Mouse (Mus musculus): ENCODE results near the gene Atp13a5. TPM values are rescaled to one million over a fixed set of nuclear protein-coding genes. Genes with fewer than 3 reads are reported as not detected.

Gene Atp13a5
- polyA plus RNA-seq, 1 experiment from 2014 or later, result 4.4 TPM

- H3K9me3 ChIP-seq (ENCODE audit: control insufficient read depth, low read length), result no peaks in the 10 kb centered on the region
- no peak overlapping the region for H3K27ac ChIP-seq (ENCODE audit: low read depth, low read length)
- 65% methylated on average over 5 of the region's 5 CpGs for WGBS
- H3K4me2 ChIP-seq (ENCODE audit: low read length), result no peak overlapping the region
- no peaks in the 10 kb centered on the region for H3K36me3 ChIP-seq (ENCODE audit: control insufficient read depth, insufficient read depth, low read length)
- no peaks in the 10 kb centered on the region for H3K27me3 ChIP-seq (replicated peaks; ENCODE audit: control insufficient read depth, insufficient read depth, low read length)
- peaks cover 5% of the 10 kb centered on the region; the same call in 1 of the 2 replicates for H3K4me1 ChIP-seq (ENCODE audit: control insufficient read depth, insufficient read depth, low read depth, low read length)
- no peak overlapping the region for H3K4me3 ChIP-seq (ENCODE audit: low read length)
- ATAC-seq, result peak; percentile 83
- no peak overlapping the region for H3K9ac ChIP-seq (ENCODE audit: low read depth, low read length)
Observed at GRCm38 (mm10) chr16:29216395-29217295, 161.9 kb downstream of the Atp13a5 start.

GRCm38 (mm10) chr16:29209605-29210411 is 168.7 kb downstream of the Atp13a5 start, which contains the start of gene Hrasls:
Hrasls (plus strand) TSS chr16:29209695.
- ATAC-seq, result peak; percentile 68
- H3K27ac ChIP-seq (ENCODE audit: low read depth, low read length), result peak within 1 kb of the TSS; percentile 39; the same call in 1 of the 2 replicates
- WGBS, result 2% methylated on average over 39 of the region's 39 CpGs
- H3K4me3 ChIP-seq (ENCODE audit: low read length), result peak within 1 kb of the TSS; percentile 57
- peak within 1 kb of the TSS; percentile 81 for H3K9ac ChIP-seq (ENCODE audit: low read depth, low read length)
- no peaks in the 10 kb centered on the region for H3K9me3 ChIP-seq (ENCODE audit: control insufficient read depth, low read length)
- no peaks in the 10 kb centered on the region for H3K36me3 ChIP-seq (ENCODE audit: control insufficient read depth, insufficient read depth, low read length)
- H3K4me1 ChIP-seq (ENCODE audit: control insufficient read depth, insufficient read depth, low read depth, low read length), result peaks cover 17% of the 10 kb centered on the region
- no peaks in the 10 kb centered on the region for H3K27me3 ChIP-seq (replicated peaks; ENCODE audit: control insufficient read depth, insufficient read depth, low read length)
- H3K4me2 ChIP-seq (ENCODE audit: low read length), result peak within 1 kb of the TSS; percentile 98

GRCm38 (mm10) chr16:29208841-29209240 is 169.7 kb downstream of the Atp13a5 start:
- Histone ChIP-seq H3K4me1 (ENCODE audit: control insufficient read depth, insufficient read depth, low read depth, low read length) (peaks cover 20% of the 10 kb centered on the region), H3K27ac (ENCODE audit: low read depth, low read length) (no peak overlapping the region), H3K27me3 (replicated peaks; ENCODE audit: control insufficient read depth, insufficient read depth, low read length) (no peaks in the 10 kb centered on the region), H3K9me3 (ENCODE audit: control insufficient read depth, low read length) (no peaks in the 10 kb centered on the region), H3K4me3 (ENCODE audit: low read length) (no peak overlapping the region), H3K4me2 (ENCODE audit: low read length) (no peak overlapping the region), H3K9ac (ENCODE audit: low read depth, low read length) (no peak overlapping the region), H3K36me3 (ENCODE audit: control insufficient read depth, insufficient read depth, low read length) (no peaks in the 10 kb centered on the region)
- 78% methylated on average over 7 of the region's 7 CpGs for WGBS
- ATAC-seq, result no peak

GRCm38 (mm10) chr16:29205581-29205980 is 173.0 kb downstream of the Atp13a5 start:
- Histone ChIP-seq H3K27ac (ENCODE audit: low read depth, low read length) (no peak overlapping the region), H3K27me3 (replicated peaks; ENCODE audit: control insufficient read depth, insufficient read depth, low read length) (no peaks in the 10 kb centered on the region), H3K4me3 (ENCODE audit: low read length) (no peak overlapping the region), H3K4me2 (ENCODE audit: low read length) (no peak overlapping the region), H3K9me3 (ENCODE audit: control insufficient read depth, low read length) (no peaks in the 10 kb centered on the region), H3K36me3 (ENCODE audit: control insufficient read depth, insufficient read depth, low read length) (no peaks in the 10 kb centered on the region), H3K9ac (ENCODE audit: low read depth, low read length) (no peak overlapping the region), H3K4me1 (ENCODE audit: control insufficient read depth, insufficient read depth, low read depth, low read length) (peaks cover 18% of the 10 kb centered on the region)
- no peak for ATAC-seq
- 31% methylated on average over 2 of the region's 2 CpGs for WGBS

GRCm38 (mm10) chr16:29204875-29205274 is 173.7 kb downstream of the Atp13a5 start:
- Histone ChIP-seq H3K4me1 (ENCODE audit: control insufficient read depth, insufficient read depth, low read depth, low read length) (peaks cover 11% of the 10 kb centered on the region), H3K4me2 (ENCODE audit: low read length) (no peak overlapping the region; the same call in 1 of the 2 replicates), H3K36me3 (ENCODE audit: control insufficient read depth, insufficient read depth, low read length) (no peaks in the 10 kb centered on the region), H3K27me3 (replicated peaks; ENCODE audit: control insufficient read depth, insufficient read depth, low read length) (no peaks in the 10 kb centered on the region), H3K27ac (ENCODE audit: low read depth, low read length) (peak overlapping the region; percentile 17; the same call in 1 of the 2 replicates), H3K4me3 (ENCODE audit: low read length) (no peak overlapping the region), H3K9ac (ENCODE audit: low read depth, low read length) (no peak overlapping the region), H3K9me3 (ENCODE audit: control insufficient read depth, low read length) (no peaks in the 10 kb centered on the region)
- 48% methylated on average over 7 of the region's 7 CpGs for WGBS
- peak; percentile 70 for ATAC-seq

- peaks cover 8% of the 10 kb centered on the region for H3K4me1 ChIP-seq (ENCODE audit: control insufficient read depth, insufficient read depth, low read depth, low read length)
- 83% methylated on average over 2 of the region's 2 CpGs for WGBS
- ATAC-seq, result no peak
Observed at GRCm38 (mm10) chr16:29201146-29201545, 177.4 kb downstream of the Atp13a5 start.

GRCm38 (mm10) chr16:29198461-29198860 is 180.1 kb downstream of the Atp13a5 start:
- no peak overlapping the region for H3K9ac ChIP-seq (ENCODE audit: low read depth, low read length)
- peaks cover 4% of the 10 kb centered on the region for H3K4me1 ChIP-seq (ENCODE audit: control insufficient read depth, insufficient read depth, low read depth, low read length)
- H3K9me3 ChIP-seq (ENCODE audit: control insufficient read depth, low read length), result no peaks in the 10 kb centered on the region
- no peak overlapping the region for H3K4me3 ChIP-seq (ENCODE audit: low read length)
- H3K36me3 ChIP-seq (ENCODE audit: control insufficient read depth, insufficient read depth, low read length), result no peaks in the 10 kb centered on the region
- peak; percentile 63; the same call in 1 of the 2 replicates for ATAC-seq
- H3K27ac ChIP-seq (ENCODE audit: low read depth, low read length), result no peak overlapping the region
- WGBS, result 24% methylated on average over 5 of the region's 5 CpGs
- H3K4me2 ChIP-seq (ENCODE audit: low read length), result no peak overlapping the region
- H3K27me3 ChIP-seq (replicated peaks; ENCODE audit: control insufficient read depth, insufficient read depth, low read length), result no peaks in the 10 kb centered on the region

More at GRCm38 (mm10) chr16:29201146-29201545, 177.4 kb downstream of the Atp13a5 start:
- no peak overlapping the region for H3K4me3 ChIP-seq (ENCODE audit: low read length)
- H3K9ac ChIP-seq (ENCODE audit: low read depth, low read length), result no peak overlapping the region
- H3K9me3 ChIP-seq (ENCODE audit: control insufficient read depth, low read length), result no peaks in the 10 kb centered on the region
- H3K27me3 ChIP-seq (replicated peaks; ENCODE audit: control insufficient read depth, insufficient read depth, low read length), result no peaks in the 10 kb centered on the region
- H3K27ac ChIP-seq (ENCODE audit: low read depth, low read length), result no peak overlapping the region
- no peak overlapping the region for H3K4me2 ChIP-seq (ENCODE audit: low read length)
- H3K36me3 ChIP-seq (ENCODE audit: control insufficient read depth, insufficient read depth, low read length), result no peaks in the 10 kb centered on the region

- WGBS, result 71% methylated on average over 1 of the region's 1 CpGs
- 0 out of 2 replicates have a peak, but pooled peaks have one; percentile 16 for ATAC-seq
- no peaks in the 10 kb centered on the region for H3K36me3 ChIP-seq (ENCODE audit: control insufficient read depth, insufficient read depth, low read length)
- H3K9ac ChIP-seq (ENCODE audit: low read depth, low read length), result no peak overlapping the region
- H3K4me1 ChIP-seq (ENCODE audit: control insufficient read depth, insufficient read depth, low read depth, low read length), result peaks cover 4% of the 10 kb centered on the region
- no peak overlapping the region for H3K4me2 ChIP-seq (ENCODE audit: low read length)
- no peaks in the 10 kb centered on the region for H3K9me3 ChIP-seq (ENCODE audit: control insufficient read depth, low read length)
- H3K27ac ChIP-seq (ENCODE audit: low read depth, low read length), result no peak overlapping the region
- no peaks in the 10 kb centered on the region for H3K27me3 ChIP-seq (replicated peaks; ENCODE audit: control insufficient read depth, insufficient read depth, low read length)
- H3K4me3 ChIP-seq (ENCODE audit: low read length), result no peak overlapping the region
Observed at GRCm38 (mm10) chr16:29195156-29195555, 183.4 kb downstream of the Atp13a5 start.

- Histone ChIP-seq H3K36me3 (ENCODE audit: control insufficient read depth, insufficient read depth, low read length) (no peaks in the 10 kb centered on the region), H3K4me2 (ENCODE audit: low read length) (no peak overlapping the region), H3K4me3 (ENCODE audit: low read length) (no peak overlapping the region), H3K4me1 (ENCODE audit: control insufficient read depth, insufficient read depth, low read depth, low read length) (peaks cover 4% of the 10 kb centered on the region), H3K9me3 (ENCODE audit: control insufficient read depth, low read length) (no peaks in the 10 kb centered on the region), H3K9ac (ENCODE audit: low read depth, low read length) (no peak overlapping the region), H3K27me3 (replicated peaks; ENCODE audit: control insufficient read depth, insufficient read depth, low read length) (no peaks in the 10 kb centered on the region), H3K27ac (ENCODE audit: low read depth, low read length) (no peak overlapping the region)
- peak; percentile 74 for ATAC-seq
- WGBS, result 45% methylated on average over 4 of the region's 4 CpGs
Observed at GRCm38 (mm10) chr16:29193981-29194380, 184.6 kb downstream of the Atp13a5 start.
